Mouse (Mus musculus) mouse embryonic stem cell (cell line): ENCODE data around the gene Rbmx.

Source experiments
- in situ Hi-C, 2 experiments: fragments of 300-500 bp; cut with MboI; formaldehyde crosslinking; loops; 1 replicate in 1 of 2; 3 replicates in 1 of 2; pipeline ENCODE4 v1.14.3; 2019 to 2020; ENCODE audit warnings: low sequenced_read_pairs in 2 of 2, low pct_unique_long_range_greater_than_20kb in 1 of 2, mixed read lengths in 1 of 2; ENCODE audit not compliant: unreplicated experiment in 1 of 2

The Rbmx gene

GRCm38 (mm10) chrX:57392367-57393246 lies at the start of gene Rbmx:
TSS of gene Rbmx (minus strand) at chrX:57393036.
- in situ Hi-C loops, result loop anchor here in 1 of 2 experiments (25.0 kb wide), 1 partner anchor 645 kb away; no protein-coding TSS in a partner anchor

- in situ Hi-C loops, result loop anchor here in 1 of 2 experiments (25.0 kb wide), 1 partner anchor 228 kb away; no protein-coding TSS in a partner anchor
Observed at GRCm38 (mm10) chrX:57433897-57434296, 41.1 kb upstream of the Rbmx start.

- in situ Hi-C loops, result loop anchor here in 1 of 2 experiments (25.0 kb wide), 1 partner anchor 231 kb away; no protein-coding TSS in a partner anchor
Observed at GRCm38 (mm10) chrX:57431610-57432009, 38.8 kb upstream of the Rbmx start.

DNA sequence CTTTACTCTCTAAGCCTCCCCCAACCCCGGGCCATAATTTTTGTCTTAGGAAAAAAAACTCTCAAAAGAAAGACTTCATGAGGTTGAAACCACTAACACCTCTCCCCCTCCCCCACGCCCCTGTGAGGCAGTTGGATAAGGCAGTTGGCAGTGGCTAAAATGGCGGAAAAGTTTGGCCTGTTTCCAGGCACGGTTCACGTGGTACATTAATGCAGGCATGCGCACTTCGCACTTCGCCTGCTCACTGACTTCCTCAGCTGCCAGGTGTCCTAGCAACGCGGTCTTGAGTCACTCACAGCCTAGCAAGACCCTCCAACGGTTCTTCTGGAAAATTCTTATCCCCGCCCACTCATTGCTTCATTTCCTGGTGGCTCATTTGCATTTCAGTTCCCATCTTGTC lies 15.9 kb upstream of the Rbmx start, which contains the start of gene Gm364:
Gene Gm364, plus strand, starts transcription at position 386 of the 400 bp plus-strand sequence.
- in situ Hi-C loops, result loop anchor here in 1 of 2 experiments (25.0 kb wide), 1 partner anchor 279 kb away; no protein-coding TSS in a partner anchor

- in situ Hi-C loops, result loop anchor here in 1 of 2 experiments (25.0 kb wide), 1 partner anchor 284 kb away; no protein-coding TSS in a partner anchor
Observed at GRCm38 (mm10) chrX:57403651-57404050, 10.8 kb upstream of the Rbmx start.

DNA sequence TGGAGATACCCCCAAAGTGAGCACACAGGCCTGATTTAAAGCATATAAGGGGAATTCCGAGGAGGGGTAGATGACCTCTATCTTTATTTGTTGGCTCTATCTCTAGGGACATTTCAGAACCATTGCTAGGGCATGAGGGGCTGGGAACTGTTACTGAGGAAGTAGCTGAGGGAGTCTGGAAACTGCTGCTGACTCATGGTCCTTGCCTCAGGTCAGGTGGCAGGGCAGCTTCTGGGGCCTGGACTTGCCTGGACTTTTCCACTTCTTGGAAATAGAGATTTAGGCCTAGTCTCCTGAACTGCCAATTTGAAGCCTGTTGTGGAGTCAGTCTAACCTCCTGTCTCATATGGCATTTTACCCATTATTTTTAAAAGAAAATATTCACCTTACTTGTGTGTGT lies 8.6 kb upstream of the Rbmx start:
- in situ Hi-C loops, result loop anchor here in 1 of 2 experiments (25.0 kb wide), 1 partner anchor 286 kb away; no protein-coding TSS in a partner anchor

DNA sequence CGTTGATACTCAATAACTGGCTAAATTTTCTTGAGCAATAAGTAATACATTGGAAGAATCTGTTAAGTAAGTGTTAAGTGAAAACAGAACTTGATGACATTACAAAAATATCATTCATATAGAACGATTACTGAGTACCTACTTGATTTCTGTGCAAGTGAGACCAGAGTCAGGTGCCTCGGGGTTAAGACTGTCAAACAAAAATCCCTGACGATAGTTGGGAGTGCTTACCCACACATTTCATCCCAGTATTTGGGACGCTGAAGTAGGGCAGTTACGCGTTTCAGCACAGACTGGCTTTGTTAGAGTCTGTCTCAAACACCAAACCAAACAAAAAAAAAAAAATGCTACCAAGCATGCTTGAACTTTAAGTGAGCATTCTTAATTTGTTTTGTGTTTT lies 576 bp upstream of the Rbmx start:
- in situ Hi-C loops, result loop anchor here in 1 of 2 experiments (25.0 kb wide), 1 partner anchor 644 kb away; no protein-coding TSS in a partner anchor

GRCm38 (mm10) chrX:57380915-57381314 lies 11.9 kb downstream of the Rbmx start:
- in situ Hi-C loops, result loop anchor here in 1 of 2 experiments (25.0 kb wide), 1 partner anchor 656 kb away; no protein-coding TSS in a partner anchor

DNA sequence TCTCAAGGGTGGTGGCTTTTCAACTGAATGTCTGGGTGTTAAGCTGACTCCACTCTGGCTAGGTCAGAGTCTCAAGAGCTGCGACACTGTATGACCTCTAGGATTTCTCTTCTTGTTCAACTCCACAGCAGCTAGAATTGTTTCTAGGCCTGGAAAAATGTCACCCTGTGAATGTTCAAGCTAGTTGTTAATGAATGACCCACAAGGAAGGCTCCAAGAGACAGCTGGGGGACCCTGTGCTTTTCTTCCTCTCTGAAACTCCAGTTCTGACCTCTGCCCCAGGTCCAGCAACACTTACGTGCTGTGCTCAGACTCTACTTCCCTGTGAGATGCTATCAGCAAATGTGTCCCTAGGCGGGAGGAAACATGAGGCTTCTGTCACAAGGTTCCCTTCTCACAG lies 14.3 kb downstream of the Rbmx start:
- in situ Hi-C loops, result loop anchor here in 1 of 2 experiments (25.0 kb wide), 1 partner anchor 659 kb away; no protein-coding TSS in a partner anchor

- in situ Hi-C loops, result loop anchor here in 1 of 2 experiments (25.0 kb wide), 1 partner anchor 660 kb away; no protein-coding TSS in a partner anchor
Observed at GRCm38 (mm10) chrX:57377096-57377495, 15.7 kb downstream of the Rbmx start.

GRCm38 (mm10) chrX:57374029-57374428 lies 18.8 kb downstream of the Rbmx start:
- in situ Hi-C loops, result no loop called here

DNA sequence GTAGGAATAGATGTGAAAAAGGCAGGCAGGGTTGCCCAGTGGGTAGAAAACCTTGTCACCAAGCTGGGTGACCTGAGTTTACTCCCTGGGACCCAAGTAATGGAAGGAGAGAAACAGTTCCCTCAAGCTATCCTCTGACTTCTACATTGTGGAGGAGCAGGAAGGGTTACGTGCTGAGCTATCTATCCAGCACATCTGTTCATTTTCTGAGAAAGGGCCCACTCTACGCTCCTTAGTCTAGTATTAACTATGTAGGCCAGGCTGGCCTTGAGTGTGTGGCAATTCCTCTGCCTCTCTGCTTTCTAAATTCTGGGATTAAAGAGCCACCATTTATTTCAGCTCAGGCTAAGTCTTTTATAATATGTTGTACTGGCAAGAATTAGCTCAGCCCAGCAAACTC lies 19.3 kb downstream of the Rbmx start:
- in situ Hi-C loops, result no loop called here

DNA sequence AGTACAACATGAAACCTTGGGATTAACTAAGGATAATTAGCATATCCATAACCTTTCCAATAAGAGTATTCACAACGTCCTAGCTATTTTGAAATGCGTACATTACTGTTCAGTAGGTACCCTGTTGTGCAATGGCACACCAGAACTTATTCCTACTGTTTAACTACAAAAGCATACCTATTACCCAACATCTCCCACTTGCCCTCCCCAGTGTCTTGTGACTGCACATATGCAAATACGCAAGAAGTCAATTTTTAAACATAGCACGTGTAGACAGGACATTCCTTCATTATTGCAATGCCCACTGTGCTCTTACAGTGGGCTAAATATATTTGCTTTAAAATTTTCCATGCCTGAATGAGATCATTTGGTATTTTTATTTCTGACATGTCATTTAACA lies 19.9 kb downstream of the Rbmx start:
- in situ Hi-C loops, result no loop called here

- in situ Hi-C loops, result no loop called here
Observed at GRCm38 (mm10) chrX:57364891-57365569, 27.8 kb downstream of the Rbmx start.

- in situ Hi-C loops, result no loop called here
Observed at GRCm38 (mm10) chrX:57359316-57359715, 33.5 kb downstream of the Rbmx start.

GRCm38 (mm10) chrX:57339220-57339619 lies 53.6 kb downstream of the Rbmx start:
- in situ Hi-C loops, result no loop called here

GRCm38 (mm10) chrX:57338371-57339211 lies 54.2 kb downstream of the Rbmx start, which contains the start of gene Arhgef6:
TSS of gene Arhgef6 (minus strand) at chrX:57338729.
- in situ Hi-C loops, result no loop called here

- in situ Hi-C loops, result no loop called here
Observed at GRCm38 (mm10) chrX:57337582-57337981, 55.3 kb downstream of the Rbmx start.
